Mouse (Mus musculus): Measurements from ENCODE around the gene Eipr1.

DNA sequence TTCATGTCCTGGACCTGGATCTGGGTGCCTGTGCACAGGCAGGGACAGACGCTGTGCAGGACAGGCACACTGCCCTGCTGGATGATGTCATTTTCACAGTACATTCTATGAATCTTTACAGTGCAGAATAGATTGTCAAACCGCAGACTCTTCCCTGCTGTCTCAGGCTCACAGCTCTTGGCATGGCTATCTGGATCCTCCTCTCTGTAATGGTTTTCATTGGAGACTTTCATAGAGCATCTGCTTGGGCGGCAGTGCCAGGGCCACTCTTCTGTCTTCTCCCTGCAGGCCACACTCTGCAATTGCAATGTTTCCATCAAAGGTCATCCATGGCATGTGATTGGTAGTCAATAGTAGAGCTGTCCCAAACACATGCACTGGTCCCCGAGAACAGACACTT, 117.2 kb downstream of the Eipr1 start:
- TF ChIP-seq CTCF (conservative IDR thresholded peaks at IDR 0.05 in 1 of 2, IDR thresholded peaks at IDR 0.05 in 1 of 2; ENCODE audit: low read depth in 2 of 2, low read length in 2 of 2): no peak
- no peak for TF ChIP-seq TBP (conservative IDR thresholded peaks at IDR 0.05; ENCODE audit: low read depth, low read length)
- no peak for TF ChIP-seq POLR2A (IDR thresholded peaks at IDR 0.05; ENCODE audit: low read depth, low read length)
- no peak for TF ChIP-seq MYC (IDR thresholded peaks at IDR 0.05; ENCODE audit: low read depth, low read length)
- TF ChIP-seq CHD1 (IDR thresholded peaks at IDR 0.05; ENCODE audit: low read depth, low read length): no peak

Data from CH12.LX (cell line).